Mouse (Mus musculus) erythroblast, embryonic 14.5 days (primary cell): ENCODE data around the gene Gemin6.

Experiments used
- GATA1 ChIP-seq: IDR thresholded peaks from 2 replicates; pipeline ENCODE4 v1.6.1; 2012; ENCODE audit warnings: low read length, inconsistent platforms, mixed read lengths
- TAL1 ChIP-seq: IDR thresholded peaks from 3 replicates; pipeline ENCODE4 v1.6.1; 2012; ENCODE audit warnings: low read length, inconsistent platforms, mixed read lengths

- TF ChIP-seq GATA1 (no peak), TAL1 (no peak)
Measured at GRCm38 (mm10) chr17:80174699-80175385, 49.4 kb upstream of the Gemin6 start.
